Mouse (Mus musculus): ENCODE results near the gene Romo1. TPM values are rescaled to one million over a fixed set of nuclear protein-coding genes. Genes with fewer than 3 reads are reported as not detected.

Gene Romo1
- polyA plus RNA-seq, 1 experiment from 2014 or later = 410 TPM

- H3K9ac ChIP-seq (ENCODE audit: low read length) = no peak overlapping the region
Observed at GRCm38 (mm10) chr2:156135695-156136094, 8.1 kb upstream of the Romo1 start.

GRCm38 (mm10) chr2:156142820-156143219 is 1.0 kb upstream of the Romo1 start:
- WGBS = 90% methylated on average over 2 of the region's 2 CpGs

More at GRCm38 (mm10) chr2:156135695-156136094, 8.1 kb upstream of the Romo1 start:
- Histone ChIP-seq H3K4me3 (ENCODE audit: low read depth, low read length) (no peak overlapping the region), H3K27ac (ENCODE audit: low read depth, low read length) (no peak overlapping the region), H3K36me3 (ENCODE audit: control insufficient read depth, insufficient read depth, low read length) (no peaks in the 10 kb centered on the region), H3K4me1 (ENCODE audit: control insufficient read depth, insufficient read depth, low read length) (no peaks in the 10 kb centered on the region), H3K4me2 (no peak overlapping the region), H3K9me3 (ENCODE audit: control insufficient read depth, low read length) (no peaks in the 10 kb centered on the region), H3K27me3 (ENCODE audit: control insufficient read depth, insufficient read depth, low read length) (no peaks in the 10 kb centered on the region)
- DNase-seq (ENCODE audit: low spot score, missing footprints) (no peak), ATAC-seq (ENCODE audit: low FRiP score) (no peak)
- 91% methylated on average over 6 of the region's 6 CpGs for WGBS

GRCm38 (mm10) chr2:156143367-156143766 is 472 bp upstream of the Romo1 start:
- peak; percentile 22; the same call in 1 of the 2 replicates for ATAC-seq (ENCODE audit: low FRiP score)

More at GRCm38 (mm10) chr2:156142820-156143219, 1.0 kb upstream of the Romo1 start:
- H3K4me1 ChIP-seq (ENCODE audit: control insufficient read depth, insufficient read depth, low read length) = peaks cover 8% of the 10 kb centered on the region
- DNase-seq (ENCODE audit: low spot score, missing footprints) (no peak), ATAC-seq (ENCODE audit: low FRiP score) (no peak)
- no peak overlapping the region for H3K27ac ChIP-seq (ENCODE audit: low read depth, low read length)
- H3K36me3 ChIP-seq (ENCODE audit: control insufficient read depth, insufficient read depth, low read length) = no peaks in the 10 kb centered on the region; the same call in 1 of the 2 replicates
- peak overlapping the region; percentile 87 for H3K9ac ChIP-seq (ENCODE audit: low read length)
- peak overlapping the region; percentile 77; the same call in 1 of the 2 replicates for H3K4me3 ChIP-seq (ENCODE audit: low read depth, low read length)
- no peaks in the 10 kb centered on the region for H3K27me3 ChIP-seq (ENCODE audit: control insufficient read depth, insufficient read depth, low read length)
- H3K9me3 ChIP-seq (ENCODE audit: control insufficient read depth, low read length) = no peaks in the 10 kb centered on the region
- peak overlapping the region; percentile 84 for H3K4me2 ChIP-seq

GRCm38 (mm10) chr2:156145486-156146130 is 1.8 kb downstream of the Romo1 start:
- DNase-seq (ENCODE audit: low spot score, missing footprints) (peak; percentile 90), ATAC-seq (ENCODE audit: low FRiP score) (no peak)
- Histone ChIP-seq H3K9ac (ENCODE audit: low read length) (no peak overlapping the region), H3K4me1 (ENCODE audit: control insufficient read depth, insufficient read depth, low read length) (peaks cover 8% of the 10 kb centered on the region), H3K27me3 (ENCODE audit: control insufficient read depth, insufficient read depth, low read length) (no peaks in the 10 kb centered on the region), H3K36me3 (ENCODE audit: control insufficient read depth, insufficient read depth, low read length) (peaks cover 10% of the 10 kb centered on the region), H3K9me3 (ENCODE audit: control insufficient read depth, low read length) (no peaks in the 10 kb centered on the region), H3K27ac (ENCODE audit: low read depth, low read length) (no peak overlapping the region), H3K4me3 (ENCODE audit: low read depth, low read length) (no peak overlapping the region), H3K4me2 (peak overlapping the region; percentile 84; the same call in 1 of the 2 replicates)
- WGBS = 69% methylated on average over 11 of the region's 11 CpGs

More at GRCm38 (mm10) chr2:156143367-156143766, 472 bp upstream of the Romo1 start:
- DNase-seq (ENCODE audit: low spot score, missing footprints) = no peak
- Histone ChIP-seq H3K27ac (ENCODE audit: low read depth, low read length) (peak overlapping the region; percentile 77), H3K27me3 (ENCODE audit: control insufficient read depth, insufficient read depth, low read length) (no peaks in the 10 kb centered on the region), H3K36me3 (ENCODE audit: control insufficient read depth, insufficient read depth, low read length) (peaks cover 3% of the 10 kb centered on the region; the same call in 1 of the 2 replicates), H3K4me2 (peak overlapping the region; percentile 84), H3K9me3 (ENCODE audit: control insufficient read depth, low read length) (no peaks in the 10 kb centered on the region), H3K4me1 (ENCODE audit: control insufficient read depth, insufficient read depth, low read length) (peaks cover 8% of the 10 kb centered on the region), H3K9ac (ENCODE audit: low read length) (peak overlapping the region; percentile 87), H3K4me3 (ENCODE audit: low read depth, low read length) (peak overlapping the region; percentile 77)
- 3% methylated on average over 16 of the region's 16 CpGs for WGBS

- H3K4me2 ChIP-seq = no peak overlapping the region
- H3K9ac ChIP-seq (ENCODE audit: low read length) = no peak overlapping the region
- WGBS = 79% methylated on average over 5 of the region's 5 CpGs
- no peak overlapping the region for H3K27ac ChIP-seq (ENCODE audit: low read depth, low read length)
- no peaks in the 10 kb centered on the region for H3K27me3 ChIP-seq (ENCODE audit: control insufficient read depth, insufficient read depth, low read length)
- peaks cover 8% of the 10 kb centered on the region for H3K4me1 ChIP-seq (ENCODE audit: control insufficient read depth, insufficient read depth, low read length)
- H3K9me3 ChIP-seq (ENCODE audit: control insufficient read depth, low read length) = no peaks in the 10 kb centered on the region
- no peak overlapping the region for H3K4me3 ChIP-seq (ENCODE audit: low read depth, low read length)
- peaks cover 10% of the 10 kb centered on the region for H3K36me3 ChIP-seq (ENCODE audit: control insufficient read depth, insufficient read depth, low read length)
- DNase-seq (ENCODE audit: low spot score, missing footprints) = peak; percentile 86
- no peak for ATAC-seq (ENCODE audit: low FRiP score)
Observed at GRCm38 (mm10) chr2:156146272-156146989, 2.6 kb downstream of the Romo1 start.

GRCm38 (mm10) chr2:156147316-156147915 is 3.6 kb downstream of the Romo1 start:
- Histone ChIP-seq H3K27me3 (ENCODE audit: control insufficient read depth, insufficient read depth, low read length) (no peaks in the 10 kb centered on the region), H3K4me1 (ENCODE audit: control insufficient read depth, insufficient read depth, low read length) (peaks cover 8% of the 10 kb centered on the region), H3K36me3 (ENCODE audit: control insufficient read depth, insufficient read depth, low read length) (peaks cover 10% of the 10 kb centered on the region), H3K4me3 (ENCODE audit: low read depth, low read length) (no peak overlapping the region), H3K9ac (ENCODE audit: low read length) (no peak overlapping the region), H3K9me3 (ENCODE audit: control insufficient read depth, low read length) (no peaks in the 10 kb centered on the region), H3K27ac (ENCODE audit: low read depth, low read length) (no peak overlapping the region), H3K4me2 (no peak overlapping the region)
- peak; percentile 87 for DNase-seq (ENCODE audit: low spot score, missing footprints)
- WGBS = 91% methylated on average over 3 of the region's 3 CpGs
- ATAC-seq (ENCODE audit: low FRiP score) = no peak

GRCm38 (mm10) chr2:156151538-156151937 is 7.7 kb downstream of the Romo1 start:
- no peak overlapping the region for H3K4me2 ChIP-seq
- no peak for ATAC-seq (ENCODE audit: low FRiP score)
- H3K4me3 ChIP-seq (ENCODE audit: low read depth, low read length) = no peak overlapping the region

GRCm38 (mm10) chr2:156165478-156165877 is 21.6 kb downstream of the Romo1 start:
- H3K9me3 ChIP-seq (ENCODE audit: control insufficient read depth, low read length) = no peaks in the 10 kb centered on the region
- H3K4me3 ChIP-seq (ENCODE audit: low read depth, low read length) = no peak overlapping the region
- H3K4me1 ChIP-seq (ENCODE audit: control insufficient read depth, insufficient read depth, low read length) = no peaks in the 10 kb centered on the region
- H3K27ac ChIP-seq (ENCODE audit: low read depth, low read length) = no peak overlapping the region
- H3K27me3 ChIP-seq (ENCODE audit: control insufficient read depth, insufficient read depth, low read length) = no peaks in the 10 kb centered on the region
- H3K9ac ChIP-seq (ENCODE audit: low read length) = no peak overlapping the region
- ATAC-seq (ENCODE audit: low FRiP score) (no peak), DNase-seq (ENCODE audit: low spot score, missing footprints) (no peak)
- no peak overlapping the region for H3K4me2 ChIP-seq
- WGBS = 98% methylated on average over 1 of the region's 1 CpGs
- H3K36me3 ChIP-seq (ENCODE audit: control insufficient read depth, insufficient read depth, low read length) = peaks cover 34% of the 10 kb centered on the region

More at GRCm38 (mm10) chr2:156151538-156151937, 7.7 kb downstream of the Romo1 start:
- Histone ChIP-seq H3K36me3 (ENCODE audit: control insufficient read depth, insufficient read depth, low read length) (peaks cover 17% of the 10 kb centered on the region), H3K27ac (ENCODE audit: low read depth, low read length) (no peak overlapping the region), H3K9ac (ENCODE audit: low read length) (no peak overlapping the region), H3K27me3 (ENCODE audit: control insufficient read depth, insufficient read depth, low read length) (no peaks in the 10 kb centered on the region), H3K4me1 (ENCODE audit: control insufficient read depth, insufficient read depth, low read length) (no peaks in the 10 kb centered on the region), H3K9me3 (ENCODE audit: control insufficient read depth, low read length) (no peaks in the 10 kb centered on the region)
- no peak for DNase-seq (ENCODE audit: low spot score, missing footprints)

DNA sequence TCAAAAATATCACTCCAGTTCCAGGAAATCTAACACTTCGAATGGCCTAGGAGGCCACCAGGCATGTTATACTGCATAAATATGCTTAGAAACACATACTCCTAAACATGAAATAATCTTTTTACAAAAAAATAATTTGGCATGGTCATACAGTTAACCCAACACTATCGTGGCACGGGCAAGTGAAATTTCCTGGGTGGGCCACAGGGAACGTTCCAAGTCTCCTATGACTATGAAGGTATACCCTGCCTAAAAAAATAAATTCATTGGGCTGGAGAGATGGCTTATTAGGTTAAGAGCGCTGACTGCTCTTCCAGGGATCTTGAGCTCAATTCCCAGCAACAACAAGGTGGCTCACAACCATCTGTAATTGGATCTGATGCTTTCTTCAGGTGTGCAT is 22.7 kb downstream of the Romo1 start:
- Histone ChIP-seq H3K4me2 (no peak overlapping the region), H3K4me1 (ENCODE audit: control insufficient read depth, insufficient read depth, low read length) (no peaks in the 10 kb centered on the region), H3K27me3 (ENCODE audit: control insufficient read depth, insufficient read depth, low read length) (no peaks in the 10 kb centered on the region), H3K9me3 (ENCODE audit: control insufficient read depth, low read length) (no peaks in the 10 kb centered on the region), H3K9ac (ENCODE audit: low read length) (no peak overlapping the region), H3K4me3 (ENCODE audit: low read depth, low read length) (no peak overlapping the region), H3K27ac (ENCODE audit: low read depth, low read length) (no peak overlapping the region), H3K36me3 (ENCODE audit: control insufficient read depth, insufficient read depth, low read length) (peaks cover 35% of the 10 kb centered on the region)
- WGBS = 97% methylated on average over 5 of the region's 5 CpGs
- ATAC-seq (ENCODE audit: low FRiP score) = no peak
- DNase-seq (ENCODE audit: low spot score, missing footprints) = peak; percentile 82

Measured in midbrain, embryonic 11.5 days (tissue).